Mouse (Mus musculus) cerebellum, postnatal 36 days (tissue): ENCODE data around the gene Relt.

ENCODE experiments used
- DNase-seq, 2 experiments: peaks; one replicate each; pipeline ENCODE4 v3.0.0; 2021 to 2022; ENCODE audit warnings: mixed read lengths in 2 of 2

Relt gene

GRCm38 (mm10) chr7:100843866-100844265 lies 19.4 kb downstream of the Relt start:
- DNase-seq = no peak

- no peak for DNase-seq
Measured at GRCm38 (mm10) chr7:100842175-100842574, 21.1 kb downstream of the Relt start.

- no peak for DNase-seq
Measured at GRCm38 (mm10) chr7:100841608-100842007, 21.6 kb downstream of the Relt start.

- DNase-seq = no peak
Measured at GRCm38 (mm10) chr7:100840906-100841305, 22.3 kb downstream of the Relt start.

- DNase-seq = peak; percentile 49 to 61
Measured at GRCm38 (mm10) chr7:100839632-100840402, 23.4 kb downstream of the Relt start.

- no peak for DNase-seq
Measured at GRCm38 (mm10) chr7:100837701-100838100, 25.5 kb downstream of the Relt start.

GRCm38 (mm10) chr7:100836657-100837056 lies 26.6 kb downstream of the Relt start:
- no peak for DNase-seq

- no peak for DNase-seq
Measured at GRCm38 (mm10) chr7:100835711-100836110, 27.5 kb downstream of the Relt start.

- DNase-seq = no peak
Measured at GRCm38 (mm10) chr7:100835168-100835567, 28.1 kb downstream of the Relt start.

GRCm38 (mm10) chr7:100833859-100834258 lies 29.4 kb downstream of the Relt start:
- no peak for DNase-seq

GRCm38 (mm10) chr7:100828549-100828948 lies 34.7 kb downstream of the Relt start:
- no peak for DNase-seq

- DNase-seq = peak; percentile 35 to 48
Measured at GRCm38 (mm10) chr7:100824661-100825060, 38.6 kb downstream of the Relt start.

GRCm38 (mm10) chr7:100818401-100819064 lies 44.7 kb downstream of the Relt start:
- peak; percentile 34 to 47 for DNase-seq

GRCm38 (mm10) chr7:100817442-100817760 lies 45.8 kb downstream of the Relt start:
- DNase-seq = no peak

- DNase-seq = peak; percentile 23 to 30
Measured at GRCm38 (mm10) chr7:100816759-100817441, 46.3 kb downstream of the Relt start.

- DNase-seq = no peak
Measured at GRCm38 (mm10) chr7:100815900-100816570, 47.2 kb downstream of the Relt start.

GRCm38 (mm10) chr7:100812641-100813040 lies 50.6 kb downstream of the Relt start:
- no peak for DNase-seq

- peak; percentile 84 to 86 for DNase-seq
Measured at GRCm38 (mm10) chr7:100811912-100812311, 51.3 kb downstream of the Relt start.

GRCm38 (mm10) chr7:100805391-100805790 lies 57.9 kb downstream of the Relt start:
- DNase-seq = peak; percentile 31 to 33

GRCm38 (mm10) chr7:100798810-100799209 lies 64.4 kb downstream of the Relt start:
- DNase-seq = no peak
